Mouse (Mus musculus) thymus, postnatal 14 days (tissue): Measurements from ENCODE around the gene Slc36a4.

Source experiments
- DNase-seq: peaks from one replicate; pipeline ENCODE4 v3.0.0; 2021

Slc36a4 gene

GRCm38 (mm10) chr9:15727168-15727567, 17.6 kb downstream of the Slc36a4 start:
- DNase-seq, result no peak

DNA sequence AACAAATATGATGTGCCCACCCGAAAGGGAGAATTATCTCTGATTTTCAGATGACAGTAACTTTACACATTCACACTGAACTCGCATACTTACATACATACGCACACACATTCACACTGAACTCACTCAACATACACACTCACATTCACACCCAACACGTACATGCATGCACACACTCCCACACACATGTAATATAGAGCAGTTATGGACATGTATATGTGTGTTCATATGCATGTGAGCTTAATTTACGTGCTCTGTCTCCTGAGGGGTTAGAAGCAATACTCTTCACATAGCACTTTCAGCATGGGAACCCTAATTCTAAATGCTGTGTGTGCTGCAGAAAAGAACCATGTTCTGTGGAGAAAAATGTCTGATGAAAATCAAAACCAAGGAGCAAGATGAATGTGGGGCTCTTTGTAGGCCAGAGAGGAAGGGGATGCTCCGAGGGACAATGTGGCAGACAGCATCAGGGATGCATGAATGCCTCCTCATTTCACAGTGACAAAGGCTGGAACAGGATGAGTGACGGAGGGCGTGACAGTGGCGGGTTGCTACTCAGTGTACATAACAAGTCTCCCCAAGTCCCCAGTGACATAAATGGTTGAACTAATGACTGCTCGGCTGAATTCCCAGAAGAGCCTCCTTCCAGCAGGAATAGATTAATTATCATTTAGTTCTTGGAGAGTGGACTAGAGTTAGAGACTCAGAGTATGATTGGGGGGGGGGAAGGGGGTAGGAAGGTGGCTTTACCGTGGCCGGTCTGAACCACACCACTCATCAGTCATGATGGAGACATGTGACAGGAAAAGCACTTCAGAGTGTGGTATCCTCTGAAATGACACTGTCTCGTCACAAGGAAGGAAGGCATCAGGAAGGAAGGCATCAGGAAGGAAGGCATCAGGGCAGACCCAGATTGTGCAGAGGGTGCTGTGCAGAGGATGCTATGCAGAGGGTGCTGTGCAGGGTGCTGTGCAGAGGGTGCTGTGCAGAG, 22.5 kb downstream of the Slc36a4 start:
- DNase-seq, result no peak

DNA sequence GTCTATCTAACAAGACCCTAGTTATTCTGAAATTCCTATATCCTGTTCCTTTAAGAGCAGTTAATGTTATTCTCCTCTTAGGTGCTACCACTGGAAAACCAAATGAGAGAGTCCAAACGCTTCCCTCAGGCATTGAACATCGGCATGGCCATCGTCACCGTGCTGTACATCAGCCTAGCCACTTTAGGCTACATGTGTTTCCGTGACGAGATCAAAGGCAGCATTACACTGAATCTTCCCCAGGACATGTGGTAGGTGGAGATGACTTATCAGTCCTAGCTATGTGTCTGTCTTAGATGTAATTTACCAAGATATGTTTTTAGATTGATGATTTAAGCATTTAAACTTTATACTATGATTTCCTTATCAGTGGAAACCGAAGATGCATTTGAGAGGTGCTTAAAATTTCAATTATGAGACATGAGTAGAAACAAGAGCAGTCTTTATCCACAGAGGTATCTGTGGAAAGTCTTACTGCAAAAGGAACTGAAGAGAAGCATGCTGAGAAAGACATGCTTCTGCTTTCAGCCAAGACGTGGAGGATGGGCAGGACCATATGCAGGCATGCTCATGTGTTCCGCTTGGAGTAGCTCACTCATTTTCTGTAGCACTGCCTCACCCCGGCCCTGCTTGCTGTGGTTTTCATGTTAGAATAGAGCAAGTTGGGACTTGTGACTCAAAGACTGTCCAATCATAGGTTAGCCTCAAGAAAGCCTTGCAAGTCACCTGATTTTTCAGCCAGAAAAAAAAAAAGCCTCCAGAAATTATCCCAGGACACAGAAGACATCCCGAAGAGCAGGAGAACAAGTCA, 24.7 kb downstream of the Slc36a4 start:
- no peak for DNase-seq

GRCm38 (mm10) chr9:15734867-15735131, 25.3 kb downstream of the Slc36a4 start:
- DNase-seq, result no peak

- no peak for DNase-seq
Observed at GRCm38 (mm10) chr9:15737522-15737921, 28.0 kb downstream of the Slc36a4 start.

DNA sequence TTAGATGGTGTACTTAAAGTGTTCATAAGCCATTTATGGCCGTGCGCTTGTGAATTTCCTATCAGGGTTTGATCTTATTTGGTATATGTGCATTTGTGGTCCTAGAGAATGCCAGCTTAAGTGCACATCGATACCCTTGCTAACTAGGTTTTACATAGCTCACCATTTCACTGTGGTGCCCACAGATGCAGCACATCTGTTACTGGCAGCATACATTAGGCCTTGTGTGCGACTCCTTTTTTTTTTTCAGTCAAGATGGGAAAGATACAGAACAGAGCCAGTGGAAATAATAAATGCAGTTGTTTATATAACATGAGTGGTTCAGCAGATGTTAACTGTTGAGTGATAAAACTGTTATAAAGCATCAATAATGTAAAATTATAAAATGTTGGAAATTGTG, 31.9 kb downstream of the Slc36a4 start:
- DNase-seq, result no peak

DNA sequence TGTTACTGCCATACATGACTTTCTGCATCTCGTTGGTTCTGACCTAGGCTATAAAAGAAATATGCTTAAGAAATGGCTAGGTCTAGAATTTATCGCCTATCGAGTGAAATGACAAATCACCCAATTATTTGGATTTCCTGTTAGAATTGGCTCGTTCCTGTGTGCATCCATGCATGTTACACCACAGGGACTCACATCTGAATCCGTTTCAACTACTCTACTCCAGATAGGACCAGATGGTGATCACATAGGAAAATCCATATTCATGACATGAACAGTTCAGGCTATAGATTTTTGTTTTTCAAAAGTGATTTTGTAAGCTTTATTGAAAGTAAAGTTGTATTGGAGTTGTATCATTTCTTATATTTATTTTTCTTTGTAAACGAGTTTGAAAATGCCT, 32.4 kb downstream of the Slc36a4 start:
- DNase-seq, result no peak

DNA sequence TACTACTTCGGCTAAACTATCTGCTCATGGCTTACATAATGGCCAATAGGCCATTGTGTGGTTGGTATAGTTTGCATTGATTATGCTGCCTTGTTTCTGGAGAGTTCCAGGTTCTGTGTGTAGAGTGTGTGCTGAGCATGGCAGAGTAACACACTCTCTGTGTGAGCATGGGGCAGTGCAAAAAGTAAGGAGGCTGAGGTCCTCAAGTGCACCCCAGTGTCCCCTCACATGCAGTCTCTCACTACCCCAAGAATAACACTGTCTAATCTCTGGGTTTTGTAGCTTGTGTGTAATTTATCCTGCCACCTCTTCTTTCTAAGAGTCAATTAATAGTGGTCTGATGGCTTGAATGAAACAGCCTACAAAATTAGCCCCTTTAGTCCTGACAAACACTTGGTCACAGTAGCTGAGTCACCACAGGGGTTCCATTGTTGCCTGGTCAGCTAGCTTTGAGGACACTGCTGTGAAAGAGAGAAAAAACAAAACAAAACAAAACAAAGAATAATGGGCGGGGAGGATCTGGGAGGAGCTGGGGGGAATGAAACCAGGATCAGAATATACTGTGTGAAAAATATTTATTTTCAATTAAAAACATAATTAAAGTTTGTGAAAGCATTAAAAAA, 36.6 kb downstream of the Slc36a4 start:
- no peak for DNase-seq

DNA sequence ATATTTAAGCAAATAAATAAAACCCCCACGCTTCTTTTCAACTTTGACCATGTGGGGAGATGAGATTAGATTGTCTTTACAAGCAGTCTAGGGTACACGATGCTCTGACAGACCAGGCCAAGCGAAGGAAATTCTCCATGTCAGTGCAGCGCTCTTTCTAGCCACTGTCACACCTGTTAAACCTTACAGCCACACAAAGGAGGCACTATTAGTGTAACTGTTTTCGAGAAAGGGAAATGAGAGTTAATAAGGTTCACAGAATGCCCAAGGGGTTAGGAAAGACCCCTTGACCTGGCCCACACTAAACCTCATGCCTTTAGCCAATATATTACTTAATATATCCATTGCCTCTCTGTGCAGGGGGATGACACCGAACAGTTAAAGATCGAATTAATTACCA, 37.1 kb downstream of the Slc36a4 start:
- DNase-seq, result no peak

- no peak for DNase-seq
Observed at GRCm38 (mm10) chr9:15748383-15748782, 38.8 kb downstream of the Slc36a4 start.

DNA sequence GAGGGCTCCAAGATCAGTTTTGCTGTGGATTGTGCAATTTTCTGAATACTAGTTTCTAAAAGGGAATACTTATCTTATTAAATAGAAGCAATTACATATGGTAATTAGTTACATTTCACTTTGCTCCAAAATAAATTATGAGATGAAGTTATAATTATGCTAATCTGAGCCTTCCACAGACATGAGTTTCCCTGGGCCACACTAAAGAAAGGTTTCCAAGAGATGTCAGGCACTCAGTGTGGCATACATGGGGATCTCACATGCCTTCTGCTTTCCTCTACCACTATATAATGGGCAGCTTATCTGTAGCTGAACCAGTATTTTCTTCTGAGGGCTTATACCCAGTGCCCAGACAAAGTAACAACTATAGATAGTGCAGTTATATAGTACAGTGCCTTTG, 49.8 kb downstream of the Slc36a4 start:
- no peak for DNase-seq

DNA sequence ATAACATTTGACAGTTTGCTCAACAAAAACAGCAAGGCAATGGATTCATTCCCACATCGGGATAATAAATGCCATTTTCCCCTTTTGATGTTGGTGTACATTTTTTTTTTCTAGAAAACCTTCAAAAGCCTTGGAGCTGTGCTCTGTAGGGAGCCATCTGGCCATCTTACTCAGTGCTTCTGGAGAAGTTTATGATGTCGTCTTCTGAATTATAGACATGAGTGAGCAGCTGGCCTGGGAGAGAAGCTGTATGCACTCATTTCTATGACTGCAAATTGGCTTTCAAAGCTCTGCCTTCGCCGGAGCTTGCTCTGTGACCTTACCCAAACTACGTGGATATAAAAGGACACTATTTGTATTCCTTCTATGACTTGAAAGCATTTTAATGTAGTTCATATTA, 56.8 kb downstream of the Slc36a4 start:
- DNase-seq, result no peak

GRCm38 (mm10) chr9:15766821-15767220, 57.3 kb downstream of the Slc36a4 start:
- DNase-seq, result no peak

- no peak for DNase-seq
Observed at GRCm38 (mm10) chr9:15772766-15773165, 63.2 kb downstream of the Slc36a4 start.

GRCm38 (mm10) chr9:15773426-15773825, 63.9 kb downstream of the Slc36a4 start:
- DNase-seq, result no peak

DNA sequence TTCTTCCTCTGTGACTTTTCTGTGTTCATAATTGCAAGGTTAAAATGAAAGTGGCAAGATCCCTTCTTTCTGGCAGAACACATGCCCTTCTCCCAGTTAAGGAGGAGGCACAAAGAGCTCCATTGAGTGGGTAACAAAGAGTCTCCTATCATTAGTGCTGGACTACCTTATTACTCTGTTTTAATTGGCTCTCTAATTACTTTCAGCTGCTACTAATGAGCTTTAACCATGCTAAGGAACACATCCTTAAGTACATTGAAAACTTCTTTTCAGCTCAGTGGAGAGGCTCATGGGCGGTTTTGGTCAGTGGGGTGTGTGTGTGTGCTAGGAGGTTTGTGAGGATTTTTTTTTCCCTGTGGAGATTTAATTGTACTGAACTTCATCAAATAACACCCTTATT, 65.4 kb downstream of the Slc36a4 start:
- DNase-seq, result no peak

DNA sequence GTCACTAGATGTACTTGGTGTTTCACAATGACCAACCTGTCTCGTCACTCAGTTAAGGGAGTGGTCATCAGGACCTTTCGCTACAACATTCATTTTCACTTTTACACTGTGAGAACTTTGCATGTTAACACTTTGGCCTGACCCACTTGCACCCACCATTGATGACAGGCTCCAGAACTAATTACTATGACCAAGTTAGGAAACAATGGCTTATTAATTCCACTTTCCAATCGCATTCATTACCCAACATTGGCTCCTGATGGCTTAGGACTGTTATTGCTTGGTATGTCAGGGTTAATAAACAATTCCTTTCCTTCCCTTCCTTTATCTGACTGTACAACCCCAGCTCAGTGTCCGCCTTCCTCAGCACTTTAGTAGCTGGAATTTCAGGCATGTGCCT, 72.4 kb downstream of the Slc36a4 start:
- DNase-seq, result no peak

DNA sequence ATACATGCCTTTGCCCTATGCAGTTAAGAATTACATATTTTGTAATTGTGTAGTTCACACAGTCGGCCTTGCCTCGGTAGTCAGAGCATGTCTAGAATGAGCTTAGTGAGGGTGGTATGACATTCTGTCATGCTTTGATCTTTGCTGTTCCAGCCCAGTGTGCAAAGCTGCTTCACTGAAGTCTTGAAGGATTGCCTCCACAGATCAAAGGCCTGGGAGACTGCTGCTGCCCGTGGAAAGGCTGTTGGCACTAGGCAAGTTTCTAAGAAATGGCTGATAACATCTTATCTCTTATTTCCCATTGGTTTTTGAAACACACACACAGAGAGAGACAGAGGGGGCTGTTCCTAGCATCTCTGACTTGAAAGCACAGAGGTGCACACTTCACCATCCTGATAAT, 76.7 kb downstream of the Slc36a4 start:
- peak; percentile 6 for DNase-seq

- no peak for DNase-seq
Observed at GRCm38 (mm10) chr9:15786610-15787009, 77.1 kb downstream of the Slc36a4 start.

- DNase-seq, result no peak
Observed at GRCm38 (mm10) chr9:15792076-15792475, 82.5 kb downstream of the Slc36a4 start.
